Mouse (Mus musculus): ENCODE measurements at regions not wholly inside any gene's neighbourhood (a gene's known extent, or its start where the extent isn't known, plus 50 kb on each side); places are given as distances from the start of the nearest gene placed in this dataset.

DNA sequence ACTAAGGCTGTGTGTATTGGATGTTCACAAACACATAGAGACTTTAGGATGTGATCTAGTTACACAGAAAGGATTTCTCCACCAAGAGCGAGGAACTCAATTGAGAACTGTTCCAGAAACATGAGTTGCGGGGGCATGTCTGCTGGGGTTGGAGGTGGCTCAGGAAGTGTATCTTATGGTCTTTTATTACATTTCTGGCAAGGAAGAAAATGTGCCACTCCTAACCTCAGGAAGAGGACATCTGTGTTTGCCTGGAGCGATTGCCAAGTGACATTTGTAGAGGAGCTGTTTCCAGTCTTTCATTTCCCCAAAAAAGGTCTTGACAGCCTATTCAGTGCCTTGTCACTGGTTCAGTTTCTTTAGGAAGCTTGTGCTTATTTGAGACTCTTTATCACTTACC is 606.2 kb downstream of the Tmem182 start:
- DNase-seq (ENCODE audit: low spot score in 2 of 2), result no peak

GRCm38 (mm10) chr1:41412078-41412477 is 606.7 kb downstream of the Tmem182 start:
- no peak for DNase-seq (ENCODE audit: low spot score in 2 of 2)

DNA sequence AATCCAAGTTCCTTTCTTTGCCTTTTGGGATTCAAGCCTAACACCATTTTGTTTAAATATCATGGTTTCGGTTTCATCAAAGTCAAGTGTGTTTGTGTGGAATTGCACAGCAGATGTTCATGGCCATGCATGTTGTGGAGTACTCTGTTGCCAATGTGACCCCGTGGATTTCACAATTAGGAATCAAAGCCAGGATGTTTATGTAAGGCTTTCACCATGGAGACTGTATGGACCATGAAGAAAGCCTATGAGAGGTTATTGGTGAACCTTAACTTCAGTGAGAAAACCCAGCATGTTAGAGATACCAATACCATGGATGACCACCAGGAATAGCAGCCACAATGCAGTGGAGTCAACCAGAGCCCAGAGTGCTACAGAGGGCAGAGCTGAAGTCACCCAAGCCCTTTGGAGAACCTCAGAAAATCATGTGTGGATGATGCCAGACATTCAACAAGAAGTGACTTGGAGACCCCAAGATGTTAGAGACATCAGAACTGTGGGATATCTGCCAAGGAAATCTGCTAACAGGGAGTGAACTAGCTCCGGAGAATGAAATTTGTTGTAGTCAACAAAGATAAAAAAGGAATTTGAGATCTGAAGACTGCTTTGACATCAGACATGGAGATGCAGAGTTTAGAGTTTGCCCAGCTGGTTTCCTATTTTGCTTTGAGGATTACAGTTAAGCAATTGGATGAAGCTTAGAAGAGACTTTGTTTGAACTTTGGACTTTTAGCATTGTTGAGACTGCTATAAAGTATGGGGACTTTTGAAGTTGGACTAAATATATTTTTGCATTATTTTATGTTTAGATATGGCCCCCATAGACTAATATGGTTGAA is 615.3 kb downstream of the Tmem182 start:
- DNase-seq (ENCODE audit: low spot score in 2 of 2), result no peak

- peak; percentile 60 to 65 for DNase-seq (ENCODE audit: low spot score in 2 of 2)
Measured at GRCm38 (mm10) chr1:41427853-41428252, 622.5 kb downstream of the Tmem182 start.

DNA sequence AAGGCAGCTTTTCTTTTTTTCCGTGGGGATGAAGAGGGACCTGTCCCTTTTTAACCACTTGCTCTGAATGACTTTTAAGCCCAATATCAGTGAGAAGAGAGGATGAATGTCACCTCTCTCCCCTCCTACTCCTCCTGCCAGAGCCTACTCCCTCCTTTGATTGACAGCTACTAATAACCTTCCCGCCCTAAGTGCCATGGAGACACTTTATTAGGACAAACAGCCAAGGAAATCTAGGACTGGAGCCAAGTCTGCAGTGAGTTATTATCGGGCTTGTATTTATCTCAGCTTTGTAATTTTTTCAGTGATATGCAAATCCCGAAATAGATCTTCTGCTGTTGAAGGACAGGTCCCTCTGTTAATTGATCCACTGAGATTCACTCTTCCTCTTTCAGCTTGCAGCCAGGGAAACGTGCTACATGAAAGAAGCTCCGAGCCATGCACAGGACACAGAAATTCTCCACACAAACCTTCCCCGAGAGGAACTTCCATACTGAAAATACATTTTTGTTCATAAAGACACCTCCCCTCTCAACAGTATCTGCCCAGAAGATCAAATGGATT is 625.8 kb downstream of the Tmem182 start:
- DNase-seq (ENCODE audit: low spot score in 2 of 2), result peak; percentile 37 to 51

DNA sequence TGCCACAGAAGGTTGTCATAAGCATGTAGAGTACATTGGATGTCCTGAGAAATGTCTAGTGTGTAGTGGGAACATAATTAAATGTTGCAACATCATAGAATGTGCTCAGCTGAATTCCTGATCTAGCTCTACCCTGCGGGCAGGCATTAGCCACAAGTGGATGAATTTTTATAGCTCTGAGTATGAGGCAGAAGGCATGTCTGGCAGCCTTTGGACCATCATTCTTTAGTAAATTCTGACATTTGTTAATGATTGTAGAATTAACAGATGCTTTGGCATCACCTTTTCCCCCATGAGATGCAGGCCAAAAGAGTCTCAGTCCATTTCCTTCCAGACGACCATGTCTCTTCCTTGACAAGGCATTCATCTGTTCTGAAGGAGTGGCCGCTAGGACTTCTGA is 630.0 kb downstream of the Tmem182 start:
- DNase-seq (ENCODE audit: low spot score in 2 of 2), result no peak

GRCm38 (mm10) chr1:41449972-41450371 is 644.6 kb downstream of the Tmem182 start:
- DNase-seq (ENCODE audit: low spot score in 2 of 2), result no peak
